Mouse (Mus musculus) MEL (cell line): ENCODE measurements at regions not wholly inside any gene's neighbourhood (a gene's known extent, or its start where the extent isn't known, plus 50 kb on each side); places are given as distances from the start of the nearest gene placed in this dataset.

Experiments
- CTCF ChIP-seq, 3 experiments: IDR thresholded peaks in 2 of 3; conservative IDR thresholded peaks in 1 of 3; 2 replicates each; pipeline ENCODE4 v1.5.1; 2011 to 2012; ENCODE audit warnings: low read length in 3 of 3, low read depth in 2 of 3, mild to moderate bottlenecking in 2 of 3, improper control_type of control experiment in 1 of 3, inconsistent platforms in 1 of 3, mixed read lengths in 1 of 3, moderate library complexity in 1 of 3; ENCODE audit not compliant: control insufficient read depth in 1 of 3, insufficient read depth in 1 of 3, poor library complexity in 1 of 3, severe bottlenecking in 1 of 3
- JUND ChIP-seq: IDR thresholded peaks from 2 replicates; pipeline ENCODE4 v1.6.1; 2011; ENCODE audit warnings: low read depth, mild to moderate bottlenecking, improper control_type of control experiment, low read length
- POLR2AphosphoS2 ChIP-seq: IDR thresholded peaks from 2 replicates; pipeline ENCODE4 v1.6.1; 2011; ENCODE audit warnings: low read length, improper control_type of control experiment

- TF ChIP-seq POLR2AphosphoS2 (no peak), JUND (no peak), CTCF (IDR thresholded peaks at IDR 0.05 in 2 of 3, conservative IDR thresholded peaks at IDR 0.05 in 1 of 3; ENCODE audit: control insufficient read depth in 1 of 3, insufficient read depth in 1 of 3, low read depth in 2 of 3, low read length in 3 of 3, poor library complexity in 1 of 3, severe bottlenecking in 1 of 3) (no peak)
These were observed 350.8 kb upstream of the Arid1b start for GRCm38 (mm10) chr17:4643343-4643742.
